Mouse (Mus musculus) cerebellum, adult 2 months (tissue): ENCODE measurements around the gene Peak1. TPM values are rescaled to one million over a fixed set of nuclear protein-coding genes. Genes with fewer than 3 reads are reported as not detected.

Experiments used
- DNase-seq, 2 experiments: peaks; one replicate each; pipeline ENCODE4 v3.0.0; 2021
- H3K27ac ChIP-seq: fragments of 200-500 bp; 2 replicates; pipeline ENCODE4 v1.5.1; 2012; ENCODE audit warnings: low read length, control low read depth, inconsistent platforms; ENCODE audit not compliant: insufficient read depth
- H3K27me3 ChIP-seq: fragments of 200-500 bp; 2 replicates; pipeline ENCODE4 v1.6.1; 2012; ENCODE audit warnings: inconsistent platforms, mild to moderate bottlenecking, low read length, moderate library complexity; ENCODE audit not compliant: control insufficient read depth, insufficient read depth
- H3K4me1 ChIP-seq: fragments of 200-500 bp; 2 replicates; pipeline ENCODE4 v1.6.1; 2011; ENCODE audit warnings: low read length; ENCODE audit not compliant: control insufficient read depth, insufficient read depth
- H3K4me3 ChIP-seq: fragments of 200-500 bp; replicated peaks from 2 replicates; pipeline ENCODE3; 2011; ENCODE audit warnings: mild to moderate bottlenecking, low read depth, low read length, control low read depth; ENCODE audit not compliant: insufficient read depth
- CTCF ChIP-seq: fragments of 200-500 bp; IDR thresholded peaks from 2 replicates; pipeline ENCODE4 v1.5.1; 2011; ENCODE audit warnings: low read depth, mild to moderate bottlenecking, control low read depth, low read length, moderate library complexity, borderline replicate concordance; ENCODE audit not compliant: insufficient read depth
- POLR2A ChIP-seq: fragments of 200-500 bp; IDR thresholded peaks from 2 replicates; pipeline ENCODE4 v1.6.1; 2011; ENCODE audit warnings: low read length, control low read depth, borderline replicate concordance; ENCODE audit not compliant: insufficient read depth
- WGBS: fragments of 180-500 bp; shearing (Covaris S2); methylation state at CpG from one replicate; pipeline ENCODE4 v1.1.7; 2018; 5-methylcytosine and 5-hydroxymethylcytosine counted together
- polyA plus RNA-seq: library from polyadenylated mRNA; depleted of rRNA; stranded (reverse); fragments of >200 nt; gene quantifications from 2 replicates; pipeline ENCODE4 v1.2.3, GENCODE M21; 2012

Gene Peak1
- polyA plus RNA-seq, 1 experiment: 29.8 TPM

GRCm38 (mm10) chr9:56302921-56303465 is 114.9 kb downstream of the Peak1 start:
- WGBS: 44% methylated on average over 3 of the region's 3 CpGs
- Histone ChIP-seq H3K4me1 (peaks cover 6% of the 10 kb centered on the region), H3K27me3 (no peaks in the 10 kb centered on the region), H3K27ac (no peak overlapping the region), H3K4me3 (no peak overlapping the region)
- no peak for TF ChIP-seq CTCF
- no peak for TF ChIP-seq POLR2A
- DNase-seq: no peak

- H3K4me1 ChIP-seq: peaks cover 11% of the 10 kb centered on the region
- 10% methylated on average over 2 of the region's 2 CpGs for WGBS
- peak; percentile 86 to 94 for DNase-seq
- TF ChIP-seq CTCF (no peak), POLR2A (peak; percentile 48; the same call in 1 of the 2 replicates)
- H3K27me3 ChIP-seq: no peaks in the 10 kb centered on the region
- H3K4me3 ChIP-seq: no peak overlapping the region
- H3K27ac ChIP-seq: peak overlapping the region; percentile 77; the same call in 1 of the 2 replicates
Observed at GRCm38 (mm10) chr9:56290019-56290418, 127.8 kb downstream of the Peak1 start.

GRCm38 (mm10) chr9:56282481-56282880 is 135.4 kb downstream of the Peak1 start:
- no peaks in the 10 kb centered on the region for H3K27me3 ChIP-seq
- 30% methylated on average over 5 of the region's 5 CpGs for WGBS
- H3K4me3 ChIP-seq: no peak overlapping the region
- H3K4me1 ChIP-seq: peaks cover 11% of the 10 kb centered on the region
- DNase-seq: peak in 1 of 2 experiments; percentile 61
- TF ChIP-seq CTCF (no peak), POLR2A (no peak)
- no peak overlapping the region for H3K27ac ChIP-seq

- WGBS: 65% methylated on average over 3 of the region's 3 CpGs
- no peaks in the 10 kb centered on the region for H3K27me3 ChIP-seq
- no peak for DNase-seq
- peaks cover 9% of the 10 kb centered on the region for H3K4me1 ChIP-seq
- no peak overlapping the region for H3K27ac ChIP-seq
- TF ChIP-seq CTCF (no peak), POLR2A (no peak)
- no peak overlapping the region for H3K4me3 ChIP-seq
Observed at GRCm38 (mm10) chr9:56273576-56273975, 144.3 kb downstream of the Peak1 start.

- Histone ChIP-seq H3K27me3 (no peaks in the 10 kb centered on the region), H3K4me1 (peaks cover 18% of the 10 kb centered on the region), H3K4me3 (no peak overlapping the region), H3K27ac (no peak overlapping the region)
- DNase-seq: no peak
- 96% methylated on average over 2 of the region's 2 CpGs for WGBS
- TF ChIP-seq CTCF (no peak), POLR2A (no peak)
Observed at GRCm38 (mm10) chr9:56272247-56272598, 145.6 kb downstream of the Peak1 start.

- no peak overlapping the region for H3K4me3 ChIP-seq
- no peak overlapping the region for H3K27ac ChIP-seq
- TF ChIP-seq POLR2A: no peak
- TF ChIP-seq CTCF: no peak
- no peak for DNase-seq
- no peaks in the 10 kb centered on the region for H3K27me3 ChIP-seq
- H3K4me1 ChIP-seq: peaks cover 18% of the 10 kb centered on the region
- WGBS: 92% methylated on average over 21 of the region's 21 CpGs
Observed at GRCm38 (mm10) chr9:56271326-56272246, 146.3 kb downstream of the Peak1 start.

GRCm38 (mm10) chr9:56269101-56269500 is 148.8 kb downstream of the Peak1 start:
- TF ChIP-seq POLR2A (no peak), CTCF (no peak)
- H3K27ac ChIP-seq: peak overlapping the region; percentile 92
- peaks cover 18% of the 10 kb centered on the region for H3K4me1 ChIP-seq
- DNase-seq: peak; percentile 79 to 90
- no peaks in the 10 kb centered on the region for H3K27me3 ChIP-seq
- no peak overlapping the region for H3K4me3 ChIP-seq
- 13% methylated on average over 3 of the region's 3 CpGs for WGBS
